Mouse (Mus musculus): ENCODE results near the gene Cfap126. TPM values are rescaled to one million over a fixed set of nuclear protein-coding genes. Genes with fewer than 3 reads are reported as not detected.

Gene Cfap126
- total RNA-seq, 2 experiments from 2014 or later: 0.64 to 1.5 TPM

Small RNA genes within 50 kb of the gene (microRNA-seq; reads per million reads assigned to microRNA genes)
- 0 reads per million in 2 experiments for gene Gm27552
- gene Gm27844: 0 reads per million in 2 experiments
- gene Mir6546: 2.4 to 4.5 reads per million in 2 experiments

Other genes with a start within 250 kb of the Cfap126 start
- 10 to 100 TPM; 41.2 to 41.6 TPM for gene Atf6, start 246.1 kb upstream of the Cfap126 start, total RNA-seq (2021)
- under 1 TPM; 0.81 to 0.90 TPM for gene Gm26620, start 228.9 kb upstream of the Cfap126 start, total RNA-seq (2021)
- 10 to 100 TPM; 14.3 to 16.3 TPM for gene Dusp12, start 228.4 kb upstream of the Cfap126 start, total RNA-seq (2021)
- not detected for gene Fcrlb, start 201.0 kb upstream of the Cfap126 start, total RNA-seq (2021)
- gene Fcrla, start 186.3 kb upstream of the Cfap126 start, total RNA-seq (2021): under 1 TPM; 0.31 to 0.34 TPM
- gene Fcgr2b, start 137.4 kb upstream of the Cfap126 start, total RNA-seq (2021): 1 to 10 TPM; 1.3 TPM
- under 1 TPM; 0.36 to 0.56 TPM for gene Fcgr4, start 95.0 kb upstream of the Cfap126 start, total RNA-seq (2021)
- 1 to 10 TPM; 4.2 to 4.6 TPM for gene Fcgr3, start 49.0 kb upstream of the Cfap126 start, total RNA-seq (2021)
- 100 to 1,000 TPM; 847 to 901 TPM for gene Sdhc, start 36.7 kb downstream of the Cfap126 start, total RNA-seq (2021)
- 10 to 100 TPM in 1 of 2 experiments, 1 to 10 TPM in 1; 9.3 to 34.8 TPM for gene Mpz, start 36.8 kb downstream of the Cfap126 start, total RNA-seq (2021)
- gene Pcp4l1, start 82.3 kb downstream of the Cfap126 start, total RNA-seq (2021): 100 to 1,000 TPM; 109 to 138 TPM
- not detected for gene Nr1i3, start 100.1 kb downstream of the Cfap126 start, total RNA-seq (2021)
- 10 to 100 TPM; 79.9 to 85.2 TPM for gene Tomm40l, start 108.6 kb downstream of the Cfap126 start, total RNA-seq (2021)
- gene Apoa2, start 111.1 kb downstream of the Cfap126 start, total RNA-seq (2021): 1 to 10 TPM; 1.7 to 1.8 TPM
- 10 to 100 TPM in 1 of 2 experiments, 1 to 10 TPM in 1; 8.7 to 10.1 TPM for gene Fcer1g, start 120.4 kb downstream of the Cfap126 start, total RNA-seq (2021)
- gene Adamts4, start 136.5 kb downstream of the Cfap126 start, total RNA-seq (2021): 1 to 10 TPM; 8.2 to 8.7 TPM
- 100 to 1,000 TPM; 862 to 916 TPM for gene Ndufs2, start 137.5 kb downstream of the Cfap126 start, total RNA-seq (2021)
- gene B4galt3, start 156.4 kb downstream of the Cfap126 start, total RNA-seq (2021): 10 to 100 TPM; 26.7 to 29.9 TPM
- gene Ppox, start 167.3 kb downstream of the Cfap126 start, total RNA-seq (2021): 10 to 100 TPM; 22.3 to 23.4 TPM
- gene Usp21, start 174.1 kb downstream of the Cfap126 start, total RNA-seq (2021): 10 to 100 TPM; 23.2 to 23.7 TPM
- 100 to 1,000 TPM; 102 to 108 TPM for gene Ufc1, start 181.1 kb downstream of the Cfap126 start, total RNA-seq (2021)
- gene Dedd, start 215.2 kb downstream of the Cfap126 start, total RNA-seq (2021): 10 to 100 TPM; 28.5 to 29.8 TPM
- gene Nit1, start 231.7 kb downstream of the Cfap126 start, total RNA-seq (2021): 10 to 100 TPM; 17.9 to 20.3 TPM
- gene Pfdn2, start 231.8 kb downstream of the Cfap126 start, total RNA-seq (2021): 10 to 100 TPM; 76.2 to 80.2 TPM
- gene Klhdc9, start 246.9 kb downstream of the Cfap126 start, total RNA-seq (2021): under 1 TPM; 0.50 TPM

Measured in heart, postnatal 4 days (tissue).